7 mouse cellular contexts compared by ENCODE assay signal in the genomic region with DNA sequence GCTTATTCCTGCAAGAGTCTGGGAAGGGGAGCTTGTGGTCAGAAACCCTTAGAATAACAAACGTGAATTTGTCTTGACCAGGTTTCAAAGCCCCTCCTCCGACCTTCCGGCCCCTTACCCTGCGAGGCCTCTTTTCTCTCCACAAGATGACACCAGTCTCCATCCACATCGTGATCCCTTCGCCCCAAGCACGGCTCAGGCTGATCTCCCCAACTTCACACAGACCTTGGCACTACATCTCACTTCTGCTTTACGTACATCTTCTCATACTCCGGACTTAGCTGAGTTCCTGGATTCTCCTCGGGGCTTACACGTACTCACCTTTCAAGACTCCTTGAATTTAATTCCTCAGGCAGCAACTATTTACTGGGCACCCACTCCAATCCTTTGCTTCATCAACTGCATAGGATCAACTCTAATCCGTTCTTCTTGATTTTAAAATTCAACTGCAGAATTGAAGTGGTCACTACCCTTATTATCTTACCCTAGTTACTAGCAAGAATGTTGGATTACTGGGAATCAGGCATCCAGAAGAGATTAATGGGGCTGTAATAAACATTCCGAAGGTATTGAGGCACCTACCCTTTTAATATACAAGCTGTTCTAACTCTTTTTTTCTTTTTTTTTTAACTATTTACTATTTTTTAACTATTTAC. TPM values are rescaled to one million over a fixed set of nuclear protein-coding genes. Genes with fewer than 3 reads are reported as not detected.
DNase-seq lines count a peak whose midpoint lies in the region; ATAC-seq and TF ChIP-seq lines count a peak whose summit lies in the region.

No protein-coding gene starts in this region.

- 11% methylated on average over 13 of the region's 13 CpGs for WGBS in spleen, adult 2 months
- WGBS in forebrain, embryonic 10.5 days, result 9% methylated on average over 13 of the region's 13 CpGs
- 6% methylated on average over 13 of the region's 13 CpGs for WGBS in liver, embryonic 13.5 days (ENCODE audit: insufficient replicate concordance)
- 6% methylated on average over 13 of the region's 13 CpGs for WGBS in stomach, postnatal 0 days

- H3K4me3 ChIP-seq in spleen, adult 2 months (ENCODE audit: extremely low read depth, insufficient read depth, insufficient read length), result peak overlapping the region; percentile 92
- H3K4me3 ChIP-seq in forebrain, embryonic 10.5 days, result peak overlapping the region; percentile 84
- peak overlapping the region; percentile 90 for H3K4me3 ChIP-seq in liver, embryonic 13.5 days (replicated peaks)
- H3K4me3 ChIP-seq in stomach, postnatal 0 days (ENCODE audit: low read depth, low read length), result peak overlapping the region; percentile 96

- H3K9me3 ChIP-seq in forebrain, embryonic 10.5 days, result no peaks in the 10 kb centered on the region
- no peaks in the 10 kb centered on the region for H3K9me3 ChIP-seq in liver, embryonic 13.5 days (replicated peaks)
- no peaks in the 10 kb centered on the region for H3K9me3 ChIP-seq in stomach, postnatal 0 days (ENCODE audit: control insufficient read depth, low read length)

- H3K4me1 ChIP-seq in spleen, adult 2 months (ENCODE audit: control insufficient read depth, insufficient read depth, insufficient read length), result peaks cover 6% of the 10 kb centered on the region; the same call in 1 of the 2 replicates
- H3K4me1 ChIP-seq in forebrain, embryonic 10.5 days, result peaks cover 36% of the 10 kb centered on the region
- H3K4me1 ChIP-seq in liver, embryonic 13.5 days (replicated peaks), result peaks cover 82% of the 10 kb centered on the region
- H3K4me1 ChIP-seq in stomach, postnatal 0 days (replicated peaks; ENCODE audit: control insufficient read depth, insufficient read depth), result peaks cover 5% of the 10 kb centered on the region; the same call in 1 of the 2 replicates

- peaks cover 17% of the 10 kb centered on the region for H3K36me3 ChIP-seq in spleen, adult 2 months (ENCODE audit: control insufficient read depth, insufficient read depth, low read length)
- peaks cover 32% of the 10 kb centered on the region for H3K36me3 ChIP-seq in forebrain, embryonic 10.5 days (replicated peaks)
- peaks cover 35% of the 10 kb centered on the region for H3K36me3 ChIP-seq in liver, embryonic 13.5 days
- peaks cover 9% of the 10 kb centered on the region for H3K36me3 ChIP-seq in stomach, postnatal 0 days (ENCODE audit: control insufficient read depth, insufficient read depth, low read length)

- DNase-seq in spleen, adult 2 months (ENCODE audit: low read depth in 1 of 2, low spot score in 2 of 2), result no peak
- DNase-seq in spleen, postnatal 10 days (ENCODE audit: low spot score in 2 of 2), result no peak
- DNase-seq in forebrain, embryonic 10.5 days (ENCODE audit: extremely low spot score, low spot score), result no peak
- DNase-seq in liver, embryonic 13.5 days, result no peak
- DNase-seq in stomach, postnatal 0 days (ENCODE audit: low spot score), result no peak
- DNase-seq in thymus, postnatal 25 days, result no peak
- no peak for DNase-seq in cerebellum, adult 9-10 months

- TF ChIP-seq POLR2A in spleen, adult 2 months (IDR thresholded peaks at IDR 0.05; ENCODE audit: low read depth, low read length), result no peak

- peak; percentile 21 for ATAC-seq in liver, embryonic 13.5 days (ENCODE audit: low read depth)
- ATAC-seq in stomach, postnatal 0 days (ENCODE audit: low FRiP score, low TSS enrichment), result no peak

- H3K9ac ChIP-seq in liver, embryonic 13.5 days, result peak overlapping the region; percentile 94
- H3K9ac ChIP-seq in stomach, postnatal 0 days (ENCODE audit: low read length), result peak overlapping the region; percentile 94

- no peak for TF ChIP-seq EP300 in stomach, postnatal 0 days (optimal IDR thresholded peaks at IDR 0.05)

- peak overlapping the region; percentile 89 for H3K27ac ChIP-seq in spleen, adult 2 months (ENCODE audit: insufficient read depth, low read length)
- peak overlapping the region; percentile 94 for H3K27ac ChIP-seq in forebrain, embryonic 10.5 days
- peak overlapping the region; percentile 99 for H3K27ac ChIP-seq in liver, embryonic 13.5 days
- H3K27ac ChIP-seq in stomach, postnatal 0 days (replicated peaks), result peak overlapping the region; percentile 98

- peak overlapping the region; percentile 89 for H3K4me2 ChIP-seq in liver, embryonic 13.5 days
- peak overlapping the region; percentile 67 for H3K4me2 ChIP-seq in stomach, postnatal 0 days (replicated peaks; ENCODE audit: low read depth)

- no peak for TF ChIP-seq CTCF in spleen, adult 2 months (IDR thresholded peaks at IDR 0.05; ENCODE audit: extremely low read depth, insufficient read depth, insufficient read length, insufficient replicate concordance)
- no peak for TF ChIP-seq CTCF in stomach, postnatal 0 days (IDR thresholded peaks at IDR 0.05; ENCODE audit: low read depth)

- H3K27me3 ChIP-seq in spleen, adult 2 months (ENCODE audit: control insufficient read depth, insufficient read depth, low read length), result no peaks in the 10 kb centered on the region
- no peaks in the 10 kb centered on the region for H3K27me3 ChIP-seq in forebrain, embryonic 10.5 days (ENCODE audit: poor library complexity, severe bottlenecking)
- no peaks in the 10 kb centered on the region for H3K27me3 ChIP-seq in liver, embryonic 13.5 days
- H3K27me3 ChIP-seq in stomach, postnatal 0 days (ENCODE audit: control insufficient read depth, insufficient read depth, low read length), result no peaks in the 10 kb centered on the region

RNA-seq across cellular contexts. Expression of a gene that starts 9.0 kb away (rescaled TPM):
- polyA plus RNA-seq in spleen, adult 2 months (2012; rRNA removed), result 122 and 129 TPM in 2 replicates
- 136 and 149 TPM in 2 replicates for polyA plus RNA-seq in forebrain, embryonic 10.5 days (2016; fragmentation: Nextera tagmentation; extraction: Ambion mirVana)
- polyA plus RNA-seq in liver, embryonic 13.5 days (2015; fragmentation: Nextera tagmentation; extraction: Ambion mirVana), result 118 and 128 TPM in 2 replicates
- polyA plus RNA-seq in stomach, postnatal 0 days (2015; fragmentation: Nextera tagmentation; extraction: Ambion mirVana), result 82.5 and 87.0 TPM in 2 replicates

RNA-seq across cellular contexts. Expression of a gene that starts 21.5 kb away (rescaled TPM):
- polyA plus RNA-seq in spleen, adult 2 months (2012; rRNA removed), result 26.2 and 30.2 TPM in 2 replicates
- 120 and 126 TPM in 2 replicates for polyA plus RNA-seq in forebrain, embryonic 10.5 days (2016; fragmentation: Nextera tagmentation; extraction: Ambion mirVana)
- 80.8 and 81.6 TPM in 2 replicates for polyA plus RNA-seq in liver, embryonic 13.5 days (2015; fragmentation: Nextera tagmentation; extraction: Ambion mirVana)
- polyA plus RNA-seq in stomach, postnatal 0 days (2015; fragmentation: Nextera tagmentation; extraction: Ambion mirVana), result 55.6 and 55.7 TPM in 2 replicates

RNA-seq across cellular contexts. Expression of a gene that starts 26.4 kb away (rescaled TPM):
- polyA plus RNA-seq in spleen, adult 2 months (2012; rRNA removed), result not detected in 2 replicates
- 3.4 and 3.7 TPM in 2 replicates for polyA plus RNA-seq in forebrain, embryonic 10.5 days (2016; fragmentation: Nextera tagmentation; extraction: Ambion mirVana)
- polyA plus RNA-seq in liver, embryonic 13.5 days (2015; fragmentation: Nextera tagmentation; extraction: Ambion mirVana), result 0.81 and 1.3 TPM in 2 replicates
- polyA plus RNA-seq in stomach, postnatal 0 days (2015; fragmentation: Nextera tagmentation; extraction: Ambion mirVana), result 0.59 and 0.62 TPM in 2 replicates

RNA-seq across cellular contexts. Expression of a gene that starts 27.1 kb away (rescaled TPM):
- 52.8 and 53.0 TPM in 2 replicates for polyA plus RNA-seq in spleen, adult 2 months (2012; rRNA removed)
- 86.8 and 87.8 TPM in 2 replicates for polyA plus RNA-seq in forebrain, embryonic 10.5 days (2016; fragmentation: Nextera tagmentation; extraction: Ambion mirVana)
- 48.2 and 51.9 TPM in 2 replicates for polyA plus RNA-seq in liver, embryonic 13.5 days (2015; fragmentation: Nextera tagmentation; extraction: Ambion mirVana)
- polyA plus RNA-seq in stomach, postnatal 0 days (2015; fragmentation: Nextera tagmentation; extraction: Ambion mirVana), result 81.9 and 82.2 TPM in 2 replicates

RNA-seq across cellular contexts. Expression of a gene that starts 42.7 kb away (rescaled TPM):
- 80.2 and 104 TPM in 2 replicates for polyA plus RNA-seq in spleen, adult 2 months (2012; rRNA removed)
- polyA plus RNA-seq in forebrain, embryonic 10.5 days (2016; fragmentation: Nextera tagmentation; extraction: Ambion mirVana), result 254 and 275 TPM in 2 replicates
- 93.3 and 104 TPM in 2 replicates for polyA plus RNA-seq in liver, embryonic 13.5 days (2015; fragmentation: Nextera tagmentation; extraction: Ambion mirVana)
- 57.5 and 61.6 TPM in 2 replicates for polyA plus RNA-seq in stomach, postnatal 0 days (2015; fragmentation: Nextera tagmentation; extraction: Ambion mirVana)
